Mouse (Mus musculus): ENCODE data around the gene Rab8a. TPM values are rescaled to one million over a fixed set of nuclear protein-coding genes. Genes with fewer than 3 reads are reported as not detected.

Gene Rab8a
- polyA plus RNA-seq, 1 experiment from 2014 or later: 141 TPM

DNA sequence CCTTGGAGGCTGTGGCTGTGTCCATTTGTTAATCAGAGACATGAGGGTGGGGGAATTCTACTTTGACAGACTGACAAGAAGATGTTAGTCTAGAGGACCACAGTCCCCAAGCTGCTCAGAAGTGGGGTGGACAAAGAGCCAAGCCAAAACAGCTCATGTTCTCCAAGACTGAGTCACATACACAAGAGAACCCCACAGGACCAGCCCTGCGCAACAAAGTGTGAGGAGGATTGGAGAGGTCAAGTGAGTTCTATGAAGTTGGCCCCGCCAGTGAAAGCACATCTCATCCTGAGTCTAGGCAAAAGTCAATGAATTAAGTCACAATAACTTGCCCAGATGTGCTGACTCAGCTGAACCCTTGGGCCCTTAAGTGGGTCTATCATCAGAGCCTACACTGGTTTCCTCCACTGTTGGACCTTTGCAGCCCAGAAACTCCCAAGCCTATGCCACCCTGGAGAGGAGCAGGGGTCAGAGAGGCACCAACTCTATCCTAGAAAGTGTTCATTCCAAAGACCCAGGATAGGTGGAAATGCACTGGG, 26.9 kb downstream of the Rab8a start:
- H3K4me1 ChIP-seq: no peaks in the 10 kb centered on the region
- H3K27ac ChIP-seq: no peak overlapping the region
- H3K4me2 ChIP-seq: no peak overlapping the region
- no peak overlapping the region for H3K9ac ChIP-seq
- ATAC-seq (ENCODE audit: insufficient read depth, low FRiP score, low read depth): no peak
- no peaks in the 10 kb centered on the region for H3K27me3 ChIP-seq (replicated peaks)
- 86% methylated on average over 2 of the region's 2 CpGs for WGBS
- H3K9me3 ChIP-seq: no peaks in the 10 kb centered on the region
- no peaks in the 10 kb centered on the region for H3K36me3 ChIP-seq
- no peak overlapping the region for H3K4me3 ChIP-seq (replicated peaks)

DNA sequence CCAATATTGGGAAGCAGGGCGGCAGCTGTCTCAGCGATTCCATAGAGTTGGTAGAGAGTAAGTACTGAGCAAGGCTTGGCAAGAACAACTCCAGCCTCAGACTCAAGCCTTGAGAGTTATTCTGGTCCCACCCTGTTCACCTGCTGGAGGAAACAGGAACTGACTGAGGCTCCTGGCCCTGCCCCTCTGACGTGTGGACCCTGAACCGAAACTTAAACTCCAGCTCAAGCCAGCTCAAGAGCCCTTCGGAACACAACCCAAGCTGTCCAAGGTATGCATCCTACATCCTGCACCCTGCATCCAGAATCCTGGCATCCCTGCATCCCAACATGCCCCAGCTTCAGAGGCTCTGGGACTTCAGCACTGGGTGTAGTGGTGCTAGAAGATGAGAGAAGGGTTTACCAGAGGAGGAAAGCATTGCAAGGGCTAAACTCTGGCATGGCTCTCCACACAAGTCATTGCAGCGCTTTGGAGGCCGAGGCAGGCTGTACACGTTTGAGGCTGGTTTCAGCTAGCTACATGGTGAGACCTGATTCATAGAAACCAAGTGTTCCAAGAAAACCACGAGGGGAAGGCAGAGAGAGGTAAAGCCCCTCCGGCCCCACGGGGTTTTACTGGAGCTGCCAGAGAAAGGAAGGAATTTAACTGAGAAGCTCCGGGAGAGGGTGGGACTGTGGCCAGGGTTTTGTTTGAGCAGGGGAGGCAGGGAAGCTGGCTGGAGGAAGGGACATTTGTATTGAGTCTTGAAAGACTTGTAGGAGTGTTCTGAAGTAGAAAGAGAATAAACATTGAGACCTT, 28.6 kb downstream of the Rab8a start, which contains the start of gene Hsh2d:
Gene Hsh2d (plus strand): TSS at position 222 of the 798 bp plus-strand sequence.
- Histone ChIP-seq H3K27me3 (replicated peaks) (no peaks in the 10 kb centered on the region), H3K9ac (no peak within 1 kb of the TSS), H3K36me3 (no peaks in the 10 kb centered on the region), H3K4me2 (0 out of 2 replicates have a peak within 1 kb of the TSS, but pooled peaks have one; percentile 3), H3K9me3 (no peaks in the 10 kb centered on the region), H3K4me1 (no peaks in the 10 kb centered on the region), H3K27ac (peak within 1 kb of the TSS; percentile 67), H3K4me3 (replicated peaks) (no peak within 1 kb of the TSS)
- ATAC-seq (ENCODE audit: insufficient read depth, low FRiP score, low read depth): peak; percentile 72
- 60% methylated on average over 12 of the region's 12 CpGs for WGBS

DNA sequence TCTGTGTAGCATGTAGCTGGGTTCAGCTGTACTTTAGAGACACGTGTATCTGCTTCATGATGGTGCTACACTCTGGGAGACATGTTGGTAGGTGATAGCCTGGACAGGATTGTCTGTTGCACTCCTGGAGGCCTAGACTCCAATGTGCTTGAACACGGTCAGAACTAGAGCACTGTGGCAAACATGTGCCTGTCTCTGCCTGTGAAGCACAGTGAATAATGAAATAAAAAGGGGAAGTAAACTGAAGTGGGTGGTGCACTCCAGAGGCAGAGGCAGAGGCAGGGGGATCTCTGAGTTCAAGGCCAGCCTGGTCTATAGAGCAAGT, 29.2 kb downstream of the Rab8a start:
- no peaks in the 10 kb centered on the region for H3K36me3 ChIP-seq
- no peaks in the 10 kb centered on the region for H3K4me1 ChIP-seq
- H3K27me3 ChIP-seq (replicated peaks): no peaks in the 10 kb centered on the region
- 55% methylated on average over 2 of the region's 2 CpGs for WGBS
- H3K4me3 ChIP-seq (replicated peaks): no peak overlapping the region
- peak overlapping the region; percentile 67 for H3K27ac ChIP-seq
- H3K9me3 ChIP-seq: no peaks in the 10 kb centered on the region
- 0 out of 2 replicates have a peak overlapping the region, but pooled peaks have one; percentile 3 for H3K4me2 ChIP-seq
- H3K9ac ChIP-seq: no peak overlapping the region
- ATAC-seq (ENCODE audit: insufficient read depth, low FRiP score, low read depth): no peak

DNA sequence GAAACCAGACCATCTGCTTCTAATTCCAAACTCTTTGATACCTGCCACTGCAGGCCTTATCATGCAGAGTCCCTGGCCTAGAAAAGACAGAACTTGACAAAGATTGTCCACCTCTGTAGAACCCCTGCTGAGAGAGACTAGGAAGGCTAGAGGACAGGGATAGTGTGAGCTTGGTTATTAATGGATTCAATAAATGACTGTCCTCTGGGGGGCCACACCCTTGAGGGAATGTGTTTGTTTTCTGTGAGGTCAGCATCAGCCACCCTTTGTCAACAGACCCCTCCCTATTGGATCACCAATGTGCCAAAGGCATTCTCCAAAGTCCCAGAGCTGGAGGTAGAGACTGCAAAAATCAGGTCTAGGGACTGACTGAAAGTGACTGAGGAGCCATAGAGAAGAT, 31.1 kb downstream of the Rab8a start:
- Histone ChIP-seq H3K36me3 (no peaks in the 10 kb centered on the region), H3K27ac (no peak overlapping the region), H3K4me1 (no peaks in the 10 kb centered on the region), H3K9ac (no peak overlapping the region), H3K4me2 (no peak overlapping the region), H3K9me3 (no peaks in the 10 kb centered on the region), H3K27me3 (replicated peaks) (no peaks in the 10 kb centered on the region), H3K4me3 (replicated peaks) (no peak overlapping the region)
- no peak for ATAC-seq (ENCODE audit: insufficient read depth, low FRiP score, low read depth)

DNA sequence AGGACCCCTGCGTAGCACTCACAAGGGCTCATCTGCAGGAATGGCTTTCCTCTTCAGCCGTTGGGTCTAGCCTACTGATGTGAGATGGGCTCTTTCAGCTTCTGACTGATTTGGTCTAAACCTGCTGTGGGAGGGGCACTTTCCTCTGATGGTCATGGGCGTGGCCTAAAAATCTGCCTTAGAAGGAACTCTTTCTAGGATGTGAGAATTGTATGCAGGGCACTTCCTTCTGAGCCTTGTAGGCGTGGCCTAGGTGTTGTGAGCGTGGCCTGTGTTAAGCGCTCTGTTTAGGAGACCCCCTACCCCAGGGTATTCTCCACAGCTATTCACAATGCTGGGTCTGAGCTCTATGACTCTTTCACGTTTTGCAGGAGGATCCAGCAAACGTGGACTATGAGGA, 37.0 kb downstream of the Rab8a start:
- Histone ChIP-seq H3K27me3 (replicated peaks) (no peaks in the 10 kb centered on the region), H3K9me3 (0 out of 2 replicates have a peak, but pooled peaks cover 4% of the 10 kb centered on the region), H3K4me2 (no peak overlapping the region), H3K36me3 (no peaks in the 10 kb centered on the region), H3K4me1 (no peaks in the 10 kb centered on the region), H3K9ac (no peak overlapping the region), H3K4me3 (replicated peaks) (no peak overlapping the region), H3K27ac (no peak overlapping the region)
- no peak for ATAC-seq (ENCODE audit: insufficient read depth, low FRiP score, low read depth)
- 64% methylated on average over 8 of the region's 8 CpGs for WGBS

DNA sequence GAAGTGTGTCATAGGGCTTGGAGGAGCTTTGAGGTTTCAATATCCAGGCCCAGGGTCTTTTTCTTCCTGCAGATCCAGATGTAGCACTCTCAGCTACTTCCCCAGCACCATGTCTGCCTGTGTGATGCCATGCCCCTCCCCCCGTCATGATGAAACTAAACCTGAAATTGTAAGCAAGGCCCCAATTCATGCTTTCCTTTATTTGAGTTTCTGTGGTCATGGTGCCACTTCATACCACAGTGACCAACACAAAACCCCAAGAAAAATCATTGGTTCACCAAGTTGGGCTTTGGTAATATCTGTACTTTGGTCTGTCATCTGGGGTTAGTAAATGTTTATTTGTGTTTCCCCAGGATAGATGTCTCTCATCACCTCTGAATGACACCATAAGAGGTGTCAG, 47.6 kb downstream of the Rab8a start:
- Histone ChIP-seq H3K9ac (no peak overlapping the region), H3K36me3 (no peaks in the 10 kb centered on the region), H3K27me3 (replicated peaks) (no peaks in the 10 kb centered on the region), H3K4me2 (no peak overlapping the region), H3K4me3 (replicated peaks) (no peak overlapping the region), H3K27ac (no peak overlapping the region), H3K9me3 (no peaks in the 10 kb centered on the region), H3K4me1 (no peaks in the 10 kb centered on the region)
- no peak for ATAC-seq (ENCODE audit: insufficient read depth, low FRiP score, low read depth)
- WGBS: 68% methylated on average over 1 of the region's 1 CpGs

DNA sequence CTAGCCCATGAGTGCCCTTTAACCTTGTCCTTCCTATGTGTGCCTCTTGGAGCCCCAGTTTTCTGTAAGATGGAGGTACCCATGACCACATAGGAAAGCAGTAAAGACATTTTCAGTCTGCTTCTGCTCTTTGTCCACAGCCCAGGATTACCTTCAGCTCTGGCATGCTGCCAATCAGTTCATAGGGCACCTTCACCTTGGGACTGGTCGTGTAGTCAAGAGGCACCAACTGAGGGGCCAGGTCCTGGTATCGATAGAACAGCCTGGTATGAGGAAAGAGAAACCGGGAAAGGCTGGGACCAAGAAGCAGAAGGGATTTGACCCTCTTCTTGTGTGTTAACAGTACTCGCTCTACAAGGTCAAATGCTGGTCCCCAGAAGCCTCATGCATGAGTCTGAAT, 49.2 kb downstream of the Rab8a start:
- Histone ChIP-seq H3K4me2 (no peak overlapping the region), H3K9ac (no peak overlapping the region), H3K27me3 (replicated peaks) (no peaks in the 10 kb centered on the region), H3K4me1 (no peaks in the 10 kb centered on the region), H3K9me3 (no peaks in the 10 kb centered on the region), H3K36me3 (no peaks in the 10 kb centered on the region), H3K27ac (no peak overlapping the region), H3K4me3 (replicated peaks) (no peak overlapping the region)
- no peak for ATAC-seq (ENCODE audit: insufficient read depth, low FRiP score, low read depth)
- WGBS: 66% methylated on average over 4 of the region's 4 CpGs

DNA sequence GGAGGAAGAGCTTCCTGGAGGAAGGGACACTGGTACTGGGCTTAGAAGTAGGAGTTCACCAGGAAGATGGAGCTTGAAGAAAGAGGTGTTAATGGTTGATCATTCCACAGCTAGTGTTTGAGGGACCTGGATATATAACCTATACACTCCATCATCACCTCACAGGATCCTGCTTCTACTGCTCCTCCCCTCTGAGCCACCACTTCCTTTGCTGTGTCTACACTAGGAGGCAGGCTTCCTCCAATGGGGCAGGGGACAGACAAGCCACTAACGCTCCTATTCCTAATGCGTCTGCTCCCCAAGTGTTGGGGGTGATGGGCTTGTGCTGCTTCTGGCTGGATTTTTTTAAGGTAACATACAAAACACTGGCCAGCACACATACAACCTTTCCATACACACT, 49.7 kb downstream of the Rab8a start:
- Histone ChIP-seq H3K27me3 (replicated peaks) (no peaks in the 10 kb centered on the region), H3K4me1 (no peaks in the 10 kb centered on the region), H3K27ac (no peak overlapping the region), H3K9ac (no peak overlapping the region), H3K4me2 (no peak overlapping the region), H3K36me3 (no peaks in the 10 kb centered on the region), H3K9me3 (no peaks in the 10 kb centered on the region), H3K4me3 (replicated peaks) (no peak overlapping the region)
- 54% methylated on average over 2 of the region's 2 CpGs for WGBS
- no peak for ATAC-seq (ENCODE audit: insufficient read depth, low FRiP score, low read depth)

DNA sequence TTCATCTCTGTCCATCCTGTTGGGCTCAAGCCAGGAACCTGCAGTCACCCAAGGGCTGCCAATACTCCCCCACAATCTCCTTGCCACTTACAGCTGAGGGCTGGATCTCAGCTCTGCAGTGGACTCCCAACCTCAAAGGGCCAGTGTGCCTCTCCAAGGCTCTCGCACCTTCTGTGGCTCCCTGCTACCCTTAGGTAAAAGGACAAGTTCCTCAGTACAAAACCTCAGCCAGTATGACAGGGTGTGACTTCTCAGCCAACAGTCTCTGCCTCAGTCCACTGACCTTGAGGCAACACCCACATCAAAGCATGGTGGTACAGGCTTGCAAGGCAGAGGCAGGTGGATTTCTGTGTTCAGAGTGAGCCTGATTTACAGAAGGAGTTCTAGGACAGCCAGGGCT, 50.8 kb downstream of the Rab8a start:
- H3K4me2 ChIP-seq: no peak overlapping the region
- no peak overlapping the region for H3K9ac ChIP-seq
- no peak for ATAC-seq (ENCODE audit: insufficient read depth, low FRiP score, low read depth)
- no peaks in the 10 kb centered on the region for H3K36me3 ChIP-seq
- no peak overlapping the region for H3K27ac ChIP-seq
- H3K27me3 ChIP-seq (replicated peaks): no peaks in the 10 kb centered on the region
- H3K4me3 ChIP-seq (replicated peaks): no peak overlapping the region
- H3K4me1 ChIP-seq: no peaks in the 10 kb centered on the region
- no peaks in the 10 kb centered on the region for H3K9me3 ChIP-seq
- 85% methylated on average over 1 of the region's 1 CpGs for WGBS

DNA sequence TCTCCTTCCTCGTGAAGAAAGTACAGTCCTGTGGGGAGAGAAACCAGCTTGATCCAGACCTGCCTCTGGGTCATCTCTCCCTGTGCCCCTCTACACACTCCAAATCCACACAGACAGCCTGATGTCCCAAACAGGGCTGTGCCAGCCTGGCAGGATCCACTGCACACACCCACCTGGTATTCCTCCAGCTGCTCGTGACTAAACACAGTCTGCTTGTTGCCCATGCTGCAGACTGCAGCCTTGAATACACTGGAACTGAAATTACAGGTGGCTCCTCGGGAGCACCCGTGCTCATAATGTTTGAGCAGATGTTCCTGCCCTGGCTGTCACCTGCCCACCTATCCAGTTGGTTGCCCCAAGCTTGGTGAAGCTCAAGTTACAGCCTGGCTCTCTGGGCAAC, 51.8 kb downstream of the Rab8a start, which contains the start of gene Cib3:
Gene Cib3 (minus strand): TSS at position 87 of the 400 bp plus-strand sequence.
- WGBS: 50% methylated on average over 4 of the region's 4 CpGs

DNA sequence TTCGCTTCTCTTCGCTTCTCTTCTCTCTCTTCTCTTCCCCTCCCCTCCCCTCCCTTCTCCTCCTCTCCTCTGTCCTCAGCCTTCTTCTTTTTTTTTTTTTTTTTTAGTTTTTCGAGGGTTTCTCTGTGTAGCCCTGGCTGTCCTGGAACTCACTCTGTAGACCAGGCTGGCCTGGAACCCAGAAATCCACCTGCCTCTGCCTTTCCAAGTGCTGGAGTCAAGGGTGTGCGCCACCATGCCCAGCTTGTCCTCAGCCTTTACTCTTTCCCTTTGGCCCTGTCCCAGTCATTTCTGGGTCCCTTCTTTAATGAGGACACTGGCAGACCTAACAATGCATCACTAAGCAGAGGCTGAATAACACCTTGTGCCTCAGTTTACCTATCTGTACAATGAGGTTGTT, 52.5 kb downstream of the Rab8a start, which contains the start of gene Gm11034:
Gene Gm11034 (minus strand): TSS at position 101 of the 400 bp plus-strand sequence.
- no peak within 1 kb of the TSS for H3K27ac ChIP-seq
- no peak for ATAC-seq (ENCODE audit: insufficient read depth, low FRiP score, low read depth)
- no peaks in the 10 kb centered on the region for H3K4me1 ChIP-seq
- H3K27me3 ChIP-seq (replicated peaks): no peaks in the 10 kb centered on the region
- 70% methylated on average over 4 of the region's 4 CpGs for WGBS
- H3K4me3 ChIP-seq (replicated peaks): no peak within 1 kb of the TSS
- no peak within 1 kb of the TSS for H3K9ac ChIP-seq
- H3K9me3 ChIP-seq: no peaks in the 10 kb centered on the region
- H3K4me2 ChIP-seq: no peak within 1 kb of the TSS
- no peaks in the 10 kb centered on the region for H3K36me3 ChIP-seq

More for the DNA sequence above, 51.8 kb downstream of the Rab8a start, which contains the start of gene Cib3:
- Histone ChIP-seq H3K4me1 (no peaks in the 10 kb centered on the region), H3K4me3 (replicated peaks) (no peak within 1 kb of the TSS), H3K4me2 (no peak within 1 kb of the TSS), H3K9me3 (no peaks in the 10 kb centered on the region), H3K36me3 (no peaks in the 10 kb centered on the region), H3K27me3 (replicated peaks) (no peaks in the 10 kb centered on the region), H3K27ac (no peak within 1 kb of the TSS), H3K9ac (no peak within 1 kb of the TSS)
- no peak for ATAC-seq (ENCODE audit: insufficient read depth, low FRiP score, low read depth)

DNA sequence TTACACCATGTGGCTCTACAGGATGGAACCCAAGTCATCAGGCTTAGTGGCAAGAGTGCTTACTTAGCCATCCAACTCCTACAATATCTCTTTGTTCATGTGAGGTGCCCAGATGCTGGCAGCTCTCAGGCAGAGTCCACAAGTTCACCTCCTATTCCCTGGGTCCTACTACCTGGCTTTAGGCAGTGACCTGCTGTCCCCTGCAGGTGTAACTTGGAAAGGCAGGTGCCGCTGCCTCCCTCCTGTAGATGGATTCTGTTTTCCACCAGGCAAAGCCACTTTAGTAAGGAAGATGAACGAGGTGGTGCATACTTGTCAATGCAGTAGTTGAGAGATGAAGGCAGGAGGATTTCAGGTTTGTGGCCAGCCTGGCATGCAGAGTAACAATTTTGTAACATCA, 54.1 kb downstream of the Rab8a start:
- H3K27me3 ChIP-seq (replicated peaks): no peaks in the 10 kb centered on the region
- no peak overlapping the region for H3K9ac ChIP-seq
- H3K9me3 ChIP-seq: no peaks in the 10 kb centered on the region
- no peak overlapping the region for H3K27ac ChIP-seq
- no peaks in the 10 kb centered on the region for H3K4me1 ChIP-seq
- 38% methylated on average over 2 of the region's 2 CpGs for WGBS
- no peak for ATAC-seq (ENCODE audit: insufficient read depth, low FRiP score, low read depth)
- no peak overlapping the region for H3K4me2 ChIP-seq
- no peaks in the 10 kb centered on the region for H3K36me3 ChIP-seq
- no peak overlapping the region for H3K4me3 ChIP-seq (replicated peaks)
